Mouse (Mus musculus) thymus, postnatal 10 days (tissue): ENCODE data around the gene Arhgap28.

Source experiments
- DNase-seq, 2 experiments: peaks; one replicate each; pipeline ENCODE4 v3.0.0; 2021; ENCODE audit warnings: low spot score in 2 of 2

The Arhgap28 gene

GRCm38 (mm10) chr17:67935556-67935955, 68.4 kb downstream of the Arhgap28 start:
- no peak for DNase-seq

GRCm38 (mm10) chr17:67931396-67931795, 72.5 kb downstream of the Arhgap28 start:
- DNase-seq = no peak

GRCm38 (mm10) chr17:67930957-67931356, 73.0 kb downstream of the Arhgap28 start:
- no peak for DNase-seq

- no peak for DNase-seq
These were observed 73.5 kb downstream of the Arhgap28 start for GRCm38 (mm10) chr17:67930467-67930866.

GRCm38 (mm10) chr17:67928280-67928679, 75.6 kb downstream of the Arhgap28 start:
- no peak for DNase-seq

GRCm38 (mm10) chr17:67927864-67928263, 76.1 kb downstream of the Arhgap28 start:
- DNase-seq = no peak

- no peak for DNase-seq
These were observed 84.0 kb downstream of the Arhgap28 start for GRCm38 (mm10) chr17:67919959-67920358.

- DNase-seq = no peak
These were observed 85.7 kb downstream of the Arhgap28 start for GRCm38 (mm10) chr17:67918201-67918600.

- DNase-seq = no peak
These were observed 87.0 kb downstream of the Arhgap28 start for GRCm38 (mm10) chr17:67916901-67917300.

GRCm38 (mm10) chr17:67912640-67913039, 91.3 kb downstream of the Arhgap28 start:
- no peak for DNase-seq

GRCm38 (mm10) chr17:67912051-67912450, 91.9 kb downstream of the Arhgap28 start:
- no peak for DNase-seq

- DNase-seq = no peak
These were observed 95.4 kb downstream of the Arhgap28 start for GRCm38 (mm10) chr17:67908537-67908936.

GRCm38 (mm10) chr17:67908137-67908536, 95.8 kb downstream of the Arhgap28 start:
- no peak for DNase-seq

- no peak for DNase-seq
These were observed 96.3 kb downstream of the Arhgap28 start for GRCm38 (mm10) chr17:67907532-67908054.

- DNase-seq = no peak
These were observed 97.7 kb downstream of the Arhgap28 start for GRCm38 (mm10) chr17:67906236-67906635.

GRCm38 (mm10) chr17:67904315-67904944, 99.5 kb downstream of the Arhgap28 start:
- no peak for DNase-seq

GRCm38 (mm10) chr17:67902847-67903246, 101.1 kb downstream of the Arhgap28 start:
- DNase-seq = no peak

- DNase-seq = no peak
These were observed 102.8 kb downstream of the Arhgap28 start for GRCm38 (mm10) chr17:67901161-67901560.

- no peak for DNase-seq
These were observed 104.5 kb downstream of the Arhgap28 start for GRCm38 (mm10) chr17:67899376-67899775.

GRCm38 (mm10) chr17:67896413-67896812, 107.5 kb downstream of the Arhgap28 start:
- DNase-seq = no peak

GRCm38 (mm10) chr17:67889481-67890325, 114.2 kb downstream of the Arhgap28 start:
- DNase-seq = no peak

- DNase-seq = no peak
These were observed 115.8 kb downstream of the Arhgap28 start for GRCm38 (mm10) chr17:67888081-67888480.

- no peak for DNase-seq
These were observed 117.6 kb downstream of the Arhgap28 start for GRCm38 (mm10) chr17:67886326-67886725.
